Mouse (Mus musculus): ENCODE data around the gene Cfap206. TPM values are rescaled to one million over a fixed set of nuclear protein-coding genes. Genes with fewer than 3 reads are reported as not detected.

Cfap206 gene
- total RNA-seq, 2 experiments from 2014 or later = 3.0 to 4.7 TPM

GRCm38 (mm10) chr4:34680530-34680929 is 49.5 kb downstream of the Cfap206 start:
- DNase-seq = no peak
- intact Hi-C loops (cut with DNase I) = loop anchor here (10.0 kb wide), 1 partner anchor 224 kb away; no protein-coding TSS in a partner anchor

GRCm38 (mm10) chr4:34673721-34674120 is 56.3 kb downstream of the Cfap206 start:
- DNase-seq = no peak
- intact Hi-C loops (cut with DNase I) = no loop called here

GRCm38 (mm10) chr4:34667923-34668322 is 62.1 kb downstream of the Cfap206 start:
- no peak for DNase-seq
- intact Hi-C loops (cut with DNase I) = no loop called here

GRCm38 (mm10) chr4:34661927-34662326 is 68.1 kb downstream of the Cfap206 start:
- intact Hi-C loops (cut with DNase I) = no loop called here
- no peak for DNase-seq

GRCm38 (mm10) chr4:34661514-34661913 is 68.5 kb downstream of the Cfap206 start:
- DNase-seq = no peak
- intact Hi-C loops (cut with DNase I) = no loop called here

- intact Hi-C loops (cut with DNase I) = no loop called here
- no peak for DNase-seq
Observed at GRCm38 (mm10) chr4:34659012-34659411, 71.0 kb downstream of the Cfap206 start.

GRCm38 (mm10) chr4:34656101-34656500 is 73.9 kb downstream of the Cfap206 start:
- no peak for DNase-seq
- intact Hi-C loops (cut with DNase I) = no loop called here

GRCm38 (mm10) chr4:34653179-34653578 is 76.8 kb downstream of the Cfap206 start:
- intact Hi-C loops (cut with DNase I) = no loop called here
- no peak for DNase-seq

GRCm38 (mm10) chr4:34644779-34645178 is 85.2 kb downstream of the Cfap206 start:
- intact Hi-C loops (cut with DNase I) = no loop called here

GRCm38 (mm10) chr4:34640731-34641130 is 89.3 kb downstream of the Cfap206 start:
- intact Hi-C loops (cut with DNase I) = no loop called here

More at GRCm38 (mm10) chr4:34644779-34645178, 85.2 kb downstream of the Cfap206 start:
- DNase-seq = no peak

GRCm38 (mm10) chr4:34639745-34640364 is 90.2 kb downstream of the Cfap206 start:
- DNase-seq = no peak
- intact Hi-C loops (cut with DNase I) = no loop called here

More at GRCm38 (mm10) chr4:34640731-34641130, 89.3 kb downstream of the Cfap206 start:
- DNase-seq = no peak

Other genes with a start within 250 kb of the Cfap206 start
- 100 to 1,000 TPM; 124 to 135 TPM for gene Akirin2, start 179.3 kb downstream of the Cfap206 start, total RNA-seq (2021)
- 10 to 100 TPM; 64.9 to 68.4 TPM for gene Orc3, start 115.3 kb downstream of the Cfap206 start, total RNA-seq (2021)
- 10 to 100 TPM; 28.2 TPM for gene Rars2, start 115.2 kb downstream of the Cfap206 start, total RNA-seq (2021)
- 10 to 100 TPM; 30.6 to 34.7 TPM for gene Slc35a1, start 42.8 kb downstream of the Cfap206 start, total RNA-seq (2021)
- under 1 TPM in 1 of 2 experiments, not detected in 1; 0.38 TPM for gene Gm136, start 26.1 kb upstream of the Cfap206 start, total RNA-seq (2021)
- 10 to 100 TPM; 22.0 to 23.2 TPM for gene Smim8, start 48.2 kb upstream of the Cfap206 start, total RNA-seq (2021)
- 10 to 100 TPM; 43.0 to 44.8 TPM for gene Zfp292, start 152.8 kb upstream of the Cfap206 start, total RNA-seq (2021)
- not detected for gene Cga, start 163.6 kb upstream of the Cfap206 start, total RNA-seq (2021)